Mouse (Mus musculus) urinary bladder, adult 18-20 months (tissue): ENCODE measurements around the gene Dazap1.
A peak's percentile ranks its signal among the peaks of the same experiment; 100 is the strongest.

Experiments
- DNase-seq, 2 experiments: peaks; one replicate each; pipeline ENCODE4 v3.0.0; 2022; ENCODE audit warnings: low spot score in 2 of 2, mixed read lengths in 2 of 2

The Dazap1 gene

GRCm38 (mm10) chr10:80271186-80271843 is 10.0 kb downstream of the Dazap1 start:
- DNase-seq = no peak

GRCm38 (mm10) chr10:80271870-80272585 is 10.7 kb downstream of the Dazap1 start:
- no peak for DNase-seq

- DNase-seq = no peak
Measured at GRCm38 (mm10) chr10:80273847-80274246, 12.6 kb downstream of the Dazap1 start.

- DNase-seq = no peak
Measured at GRCm38 (mm10) chr10:80276238-80276637, 15.0 kb downstream of the Dazap1 start.

GRCm38 (mm10) chr10:80278390-80278789 is 17.1 kb downstream of the Dazap1 start:
- DNase-seq = no peak

- DNase-seq = no peak
Measured at GRCm38 (mm10) chr10:80279273-80279672, 18.0 kb downstream of the Dazap1 start.

- no peak for DNase-seq
Measured at GRCm38 (mm10) chr10:80281304-80281703, 20.0 kb downstream of the Dazap1 start.

GRCm38 (mm10) chr10:80281921-80282371 is 20.7 kb downstream of the Dazap1 start:
- no peak for DNase-seq

GRCm38 (mm10) chr10:80282481-80283441 is 21.5 kb downstream of the Dazap1 start:
- DNase-seq = peak in 1 of 2 experiments; percentile 43

- DNase-seq = no peak
Measured at GRCm38 (mm10) chr10:80285222-80286070, 24.2 kb downstream of the Dazap1 start.

GRCm38 (mm10) chr10:80288097-80288496 is 26.8 kb downstream of the Dazap1 start:
- no peak for DNase-seq

GRCm38 (mm10) chr10:80288657-80289056 is 27.4 kb downstream of the Dazap1 start:
- DNase-seq = no peak

- peak; percentile 85 to 90 for DNase-seq
Measured at GRCm38 (mm10) chr10:80292251-80293146, 31.2 kb downstream of the Dazap1 start, which contains the start of gene Rps15. Gene Rps15, plus strand, starts transcription at chr10:80292453.

GRCm38 (mm10) chr10:80293325-80293724 is 32.0 kb downstream of the Dazap1 start:
- DNase-seq = no peak

- no peak for DNase-seq
Measured at GRCm38 (mm10) chr10:80294311-80294710, 33.0 kb downstream of the Dazap1 start.

GRCm38 (mm10) chr10:80294788-80295303 is 33.6 kb downstream of the Dazap1 start:
- no peak for DNase-seq

- peak; percentile 56 to 70 for DNase-seq
Measured at GRCm38 (mm10) chr10:80295618-80296425, 34.5 kb downstream of the Dazap1 start, which contains the start of gene Apc2. Gene Apc2, plus strand, starts transcription at chr10:80295977.

GRCm38 (mm10) chr10:80296824-80297223 is 35.5 kb downstream of the Dazap1 start:
- no peak for DNase-seq
